Mouse (Mus musculus) ES-E14 (cell line): Measurements from ENCODE around the gene 4930595D18Rik. TPM values are rescaled to one million over a fixed set of nuclear protein-coding genes. Genes with fewer than 3 reads are reported as not detected.

Experiments used
- DNase-seq: peaks from one replicate; pipeline ENCODE4 v3.0.0-alpha.2; 2013; ENCODE audit warnings: low read depth, low spot score
- H3K27ac ChIP-seq: 2 replicates; pipeline ENCODE4 v1.5.1; 2012; ENCODE audit warnings: low read depth, mild to moderate bottlenecking, low read length, moderate library complexity, mixed read lengths; ENCODE audit not compliant: poor library complexity, insufficient read depth, severe bottlenecking
- H3K36me3 ChIP-seq: 2 replicates; pipeline ENCODE4 v1.6.1; 2012; ENCODE audit warnings: mild to moderate bottlenecking, low read length, moderate library complexity, mixed read lengths; ENCODE audit not compliant: control insufficient read depth, poor library complexity, insufficient read depth, severe bottlenecking
- H3K4me1 ChIP-seq, 2 experiments: fragments of 150-350 bp in 1 of 2; sonication (generic) in 1 of 2; 2 replicates each; pipeline ENCODE4 v1.6.1; 2012; ENCODE audit warnings: low read length in 2 of 2, mild to moderate bottlenecking in 1 of 2, mixed read lengths in 1 of 2; ENCODE audit not compliant: control insufficient read depth in 2 of 2, insufficient read depth in 2 of 2, poor library complexity in 1 of 2
- H3K4me3 ChIP-seq, 2 experiments: fragments of 150-350 bp in 1 of 2; sonication (generic) in 1 of 2; 2 replicates each; pipeline ENCODE4 v1.5.1; 2012; ENCODE audit warnings: low read length in 2 of 2, low read depth in 1 of 2, mild to moderate bottlenecking in 1 of 2, mixed read lengths in 1 of 2; ENCODE audit not compliant: insufficient read depth in 1 of 2, poor library complexity in 1 of 2, severe bottlenecking in 1 of 2
- H3K9ac ChIP-seq: 2 replicates; pipeline ENCODE4 v1.6.1; 2012; ENCODE audit warnings: low read depth, mild to moderate bottlenecking, low read length, mixed read lengths; ENCODE audit not compliant: poor library complexity, insufficient read depth, severe bottlenecking
- H3K9me3 ChIP-seq: fragments of 150-350 bp; sonication (generic); 2 replicates; pipeline ENCODE4 v1.6.1; 2012; ENCODE audit warnings: low read depth, mild to moderate bottlenecking, low read length; ENCODE audit not compliant: control insufficient read depth, insufficient read depth
- CHD2 ChIP-seq: IDR thresholded peaks from 2 replicates; pipeline ENCODE4 v1.6.1; 2014; ENCODE audit warnings: mild to moderate bottlenecking, low read depth, low read length, inconsistent platforms
- HCFC1 ChIP-seq: IDR thresholded peaks from 2 replicates; pipeline ENCODE4 v1.6.1; 2012; ENCODE audit warnings: low read length, inconsistent platforms, borderline replicate concordance; ENCODE audit not compliant: insufficient read depth
- MAFK ChIP-seq: IDR thresholded peaks from 2 replicates; pipeline ENCODE4 v1.6.1; 2014; ENCODE audit warnings: mild to moderate bottlenecking, low read depth, low read length, inconsistent platforms; ENCODE audit not compliant: insufficient read depth
- ZC3H11A ChIP-seq: IDR thresholded peaks from 2 replicates; pipeline ENCODE4 v1.6.1; 2012; ENCODE audit warnings: low read depth, mild to moderate bottlenecking, inconsistent platforms, low read length, borderline replicate concordance
- ZNF384 ChIP-seq: IDR thresholded peaks from 2 replicates; pipeline ENCODE4 v1.6.1; 2012; ENCODE audit warnings: low read depth, low read length, inconsistent platforms
- in situ Hi-C, 2 experiments: fragments of 600-800 bp; cut with MboI; formaldehyde crosslinking; loops; one replicate each; pipeline ENCODE4 v1.15.1; 2025; ENCODE audit warnings: low sequenced_read_pairs in 2 of 2, inconsistent platforms in 1 of 2; ENCODE audit not compliant: unreplicated experiment in 2 of 2
- total RNA-seq: library from RNA; depleted of rRNA; stranded (reverse); fragments of 300-350 nt; gene quantifications from 2 replicates; pipeline ENCODE4 v1.2.3, GENCODE M21; 2012; rRNA removed

4930595D18Rik gene
- not detected in 2 replicates for total RNA-seq

GRCm38 (mm10) chr12:111184476-111184875 lies at the start of gene 4930595D18Rik:
Gene 4930595D18Rik, minus strand, starts transcription at chr12:111184491.
- H3K27ac ChIP-seq = no peak within 1 kb of the TSS
- no peaks in the 10 kb centered on the region for H3K36me3 ChIP-seq
- no peak for DNase-seq
- H3K9ac ChIP-seq = no peak within 1 kb of the TSS
- no peaks in the 10 kb centered on the region for H3K9me3 ChIP-seq
- TF ChIP-seq ZNF384 (no peak), ZC3H11A (no peak), CHD2 (no peak), MAFK (no peak), HCFC1 (no peak)
- H3K4me1 ChIP-seq = no peaks in the 10 kb centered on the region; a peak in 1 of 4 replicates
- in situ Hi-C loops = no loop called here
- no peak within 1 kb of the TSS for H3K4me3 ChIP-seq

GRCm38 (mm10) chr12:111233798-111234197 lies 49.5 kb upstream of the 4930595D18Rik start:
- Histone ChIP-seq H3K27ac (no peak overlapping the region), H3K9ac (no peak overlapping the region), H3K9me3 (no peaks in the 10 kb centered on the region), H3K4me3 (no peak overlapping the region), H3K4me1 (peaks cover 5 to 15% of the 10 kb centered on the region in 2 experiments), H3K36me3 (peaks cover 3% of the 10 kb centered on the region; the same call in 1 of the 2 replicates)
- TF ChIP-seq HCFC1 (no peak), MAFK (no peak), ZC3H11A (no peak), ZNF384 (no peak), CHD2 (no peak)
- in situ Hi-C loops = no loop called here
- DNase-seq = no peak

- Histone ChIP-seq H3K27ac (no peak overlapping the region), H3K4me3 (no peak overlapping the region), H3K36me3 (no peaks in the 10 kb centered on the region), H3K4me1 (peaks cover 5 to 10% of the 10 kb centered on the region in 2 experiments), H3K9ac (no peak overlapping the region), H3K9me3 (no peaks in the 10 kb centered on the region)
- in situ Hi-C loops = no loop called here
- DNase-seq = no peak
- TF ChIP-seq ZNF384 (no peak), HCFC1 (no peak), ZC3H11A (no peak), MAFK (no peak), CHD2 (no peak)
Measured at GRCm38 (mm10) chr12:111230793-111231192, 46.5 kb upstream of the 4930595D18Rik start.

GRCm38 (mm10) chr12:111228488-111228887 lies 44.2 kb upstream of the 4930595D18Rik start:
- peaks cover 0 to 2% of the 10 kb centered on the region in 2 experiments; a peak in 1 of 4 replicates for H3K4me1 ChIP-seq
- no peak overlapping the region for H3K9ac ChIP-seq
- H3K36me3 ChIP-seq = no peaks in the 10 kb centered on the region
- TF ChIP-seq ZNF384 (no peak), HCFC1 (no peak), MAFK (no peak), CHD2 (no peak), ZC3H11A (no peak)
- in situ Hi-C loops = no loop called here
- H3K4me3 ChIP-seq = no peak overlapping the region
- no peak for DNase-seq
- no peak overlapping the region for H3K27ac ChIP-seq
- no peaks in the 10 kb centered on the region for H3K9me3 ChIP-seq

GRCm38 (mm10) chr12:111227410-111227809 lies 43.1 kb upstream of the 4930595D18Rik start:
- in situ Hi-C loops = no loop called here
- no peak overlapping the region for H3K27ac ChIP-seq
- H3K36me3 ChIP-seq = no peaks in the 10 kb centered on the region
- no peak for TF ChIP-seq CHD2
- no peak for TF ChIP-seq ZNF384
- TF ChIP-seq HCFC1 = no peak
- TF ChIP-seq ZC3H11A = no peak
- no peak for TF ChIP-seq MAFK
- H3K9me3 ChIP-seq = no peaks in the 10 kb centered on the region
- H3K9ac ChIP-seq = no peak overlapping the region
- peaks cover 0 to 2% of the 10 kb centered on the region in 2 experiments; a peak in 1 of 4 replicates for H3K4me1 ChIP-seq
- DNase-seq = no peak
- H3K4me3 ChIP-seq = no peak overlapping the region
